Mouse (Mus musculus): ENCODE data around the gene Cracr2a. TPM values are rescaled to one million over a fixed set of nuclear protein-coding genes. Genes with fewer than 3 reads are reported as not detected.
"Not testable (repeated sequence)": the region's sequence is repeated elsewhere in the genome, so short reads cannot be mapped to it uniquely, and the experiment has no call there.

Gene Cracr2a
- total RNA-seq (2015) (6.2 and 7.6 TPM in 2 replicates), total RNA-seq (2017) (8.0 and 12.6 TPM in 2 replicates)

DNA sequence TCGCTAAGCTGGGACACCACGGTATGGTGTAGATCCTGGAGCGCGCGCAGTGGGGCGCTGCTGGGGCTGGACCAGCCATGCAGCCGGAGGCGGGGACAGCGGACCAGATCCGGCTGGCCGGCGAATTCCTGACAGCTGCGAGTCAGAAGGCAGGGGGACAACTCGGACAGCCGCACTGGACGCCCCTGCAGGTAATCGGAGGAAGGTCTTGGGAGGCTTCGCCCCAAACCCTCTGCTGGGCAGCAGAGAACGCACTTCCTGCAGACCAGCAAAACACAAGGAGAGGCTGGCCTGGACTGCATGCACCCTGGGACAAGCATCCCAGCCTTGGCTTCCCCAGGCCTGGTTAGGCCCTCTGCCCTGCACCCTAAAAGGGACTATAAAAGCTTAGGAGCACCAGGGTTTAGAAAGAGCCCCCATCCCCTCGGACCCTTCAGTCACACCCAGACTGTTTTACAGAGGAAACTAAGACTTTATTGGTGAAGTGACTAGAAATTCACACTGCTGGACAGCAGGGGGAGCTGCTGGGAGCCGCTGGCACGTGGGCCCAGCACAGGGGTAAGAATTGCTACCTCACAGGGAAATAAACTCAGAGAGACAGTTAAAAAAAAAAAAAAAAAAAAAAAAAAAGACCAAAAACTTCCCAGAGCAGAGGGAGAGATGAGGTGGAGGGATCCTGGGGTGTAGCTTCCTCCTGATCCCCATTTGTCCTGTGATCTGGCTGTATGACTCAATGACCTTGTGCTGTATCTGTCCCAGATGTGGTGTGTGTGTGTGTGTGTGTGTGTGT is at the start of gene Cracr2a:
Gene Cracr2a (plus strand): TSS at position 108 of the 790 bp plus-strand sequence.
- ATAC-seq (ENCODE audit: poor library complexity, severe bottlenecking) = peak; percentile 90

DNA sequence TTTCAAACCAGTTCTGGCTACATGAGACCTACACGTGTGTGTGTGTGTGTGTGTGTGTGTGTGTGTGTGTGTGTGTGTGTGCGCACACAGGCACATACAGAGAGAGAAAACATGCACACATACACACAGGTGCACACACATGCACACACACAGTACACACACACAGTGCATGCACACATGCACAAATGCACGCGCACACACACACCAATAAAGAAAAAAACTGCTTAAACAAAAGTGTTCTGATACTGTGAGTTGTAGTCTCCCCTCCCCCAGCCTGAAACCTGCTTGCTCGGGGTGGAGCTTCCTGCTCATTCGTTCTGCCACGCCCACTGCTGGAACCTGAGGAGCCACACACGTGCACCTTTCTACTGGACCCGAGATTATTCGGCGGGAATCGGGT is 47.4 kb upstream of the Cracr2a start:
- ATAC-seq (ENCODE audit: poor library complexity, severe bottlenecking) = not testable (repeated sequence)

DNA sequence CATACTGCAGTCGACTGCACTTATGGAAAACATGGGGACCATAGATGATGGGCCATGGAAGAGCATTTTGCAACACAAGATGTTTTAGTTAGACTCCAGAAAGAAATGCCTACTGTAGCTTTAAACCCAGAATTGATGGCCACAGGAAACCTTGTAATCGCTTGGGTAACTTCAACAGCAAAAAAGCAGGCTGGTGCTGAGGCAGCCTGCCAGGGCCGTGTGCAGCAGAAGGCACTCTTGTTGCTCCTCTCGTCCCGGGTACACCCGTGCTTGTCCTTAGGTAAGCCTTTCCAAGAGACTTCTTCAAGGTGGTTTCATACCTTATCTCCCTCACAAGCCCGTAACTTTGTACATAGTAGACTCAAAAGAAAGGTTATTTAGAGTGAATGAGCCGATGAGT is 40.0 kb upstream of the Cracr2a start:
- peak; percentile 54 for ATAC-seq (ENCODE audit: poor library complexity, severe bottlenecking)

DNA sequence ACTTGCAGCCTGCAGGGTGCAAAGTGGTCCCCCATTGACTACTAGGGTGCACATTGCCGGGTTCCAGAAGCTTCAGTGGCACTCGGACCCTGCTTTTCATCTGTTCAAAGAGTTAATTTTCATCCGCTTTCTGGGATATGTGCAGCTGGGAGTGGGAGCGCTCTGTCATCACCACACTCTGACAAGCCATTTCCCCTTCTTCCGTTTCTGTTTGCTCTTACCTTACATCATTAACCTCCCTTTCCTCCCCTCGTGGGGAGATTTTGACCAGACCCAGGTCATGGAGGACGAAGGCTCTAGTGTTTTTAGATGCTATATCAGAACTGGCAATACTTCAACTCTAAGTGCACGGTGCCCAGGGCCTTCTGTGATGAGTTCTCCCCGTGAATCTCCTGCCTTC is 38.8 kb upstream of the Cracr2a start:
- peak; percentile 76 for ATAC-seq (ENCODE audit: poor library complexity, severe bottlenecking)

DNA sequence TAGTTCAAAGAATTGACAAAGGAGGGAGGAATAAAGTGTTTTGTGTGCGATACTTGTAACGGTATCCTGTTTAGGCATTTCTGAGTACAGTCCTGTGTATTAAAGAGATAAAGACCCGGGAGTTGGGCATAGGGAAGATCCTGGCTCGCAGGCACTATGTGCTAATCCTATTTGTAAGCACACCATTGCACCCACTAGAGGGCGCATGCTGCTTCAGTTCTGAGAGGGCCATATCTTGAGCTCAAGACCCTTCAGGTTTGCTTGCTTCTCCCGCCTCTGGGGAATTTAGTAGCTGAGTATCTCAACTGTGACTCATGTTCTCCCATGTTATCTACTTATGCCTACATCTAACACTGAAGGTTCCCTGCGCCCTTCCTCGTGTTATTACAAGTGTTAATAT is 36.7 kb upstream of the Cracr2a start:
- peak; percentile 71 for ATAC-seq (ENCODE audit: poor library complexity, severe bottlenecking)

DNA sequence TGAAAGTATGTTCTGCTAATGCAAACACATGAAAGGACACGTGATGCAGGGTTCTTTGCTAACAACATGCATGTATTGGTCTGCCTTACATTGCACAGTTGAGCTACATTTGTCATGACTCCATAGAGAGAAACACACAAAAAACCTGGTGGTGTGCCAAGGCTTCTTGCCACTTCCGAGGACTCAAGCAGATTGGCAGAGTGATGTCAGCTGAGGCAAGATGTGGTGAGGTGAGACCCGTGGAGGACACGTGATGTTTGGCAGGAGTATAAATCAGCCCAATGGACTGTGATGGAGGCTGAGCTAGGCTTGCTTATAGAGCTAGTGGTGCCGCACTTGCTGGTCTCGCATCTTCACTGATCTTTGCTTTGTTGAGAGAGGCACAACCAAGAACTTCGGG is 32.5 kb upstream of the Cracr2a start:
- no peak for ATAC-seq (ENCODE audit: poor library complexity, severe bottlenecking)

DNA sequence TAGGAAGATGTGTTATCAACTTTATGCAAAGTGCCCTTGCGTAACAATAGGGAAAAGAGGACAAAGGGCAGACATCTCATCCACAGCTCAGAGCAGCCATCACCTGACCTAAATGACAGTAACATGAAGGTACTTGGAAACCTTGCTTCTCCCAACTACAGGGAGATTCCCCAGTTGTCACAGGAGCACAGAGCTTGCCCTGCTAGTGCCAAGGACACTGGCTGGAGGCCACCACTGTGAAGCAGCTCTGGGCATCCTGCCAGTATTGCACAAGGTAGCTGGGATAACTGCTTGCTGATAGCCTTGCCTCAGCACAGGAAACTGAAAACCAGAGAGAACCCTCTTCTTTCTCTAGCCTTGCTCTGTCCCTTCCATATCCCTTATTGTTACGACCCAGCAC is 31.7 kb upstream of the Cracr2a start:
- peak; percentile 69 for ATAC-seq (ENCODE audit: poor library complexity, severe bottlenecking)

DNA sequence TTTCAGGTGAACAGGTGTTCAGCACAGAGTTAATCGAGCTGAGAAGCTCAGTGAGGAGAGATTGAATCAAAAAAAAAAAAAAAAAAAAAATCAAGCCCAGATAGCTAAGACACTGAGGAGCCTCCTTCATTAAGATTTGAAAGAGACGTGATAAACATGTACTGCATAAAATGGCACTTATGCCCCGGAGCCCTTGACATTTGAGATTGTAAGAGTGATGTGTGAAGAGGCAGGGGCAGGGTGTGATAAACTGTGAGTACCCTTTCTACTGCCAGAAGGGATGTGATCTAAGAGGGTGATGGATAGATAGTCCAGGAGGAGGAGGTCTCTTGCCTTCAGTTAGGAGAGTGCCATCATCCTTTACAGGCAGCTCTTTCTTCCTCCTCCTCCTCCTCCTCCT is 30.9 kb upstream of the Cracr2a start:
- no peak for ATAC-seq (ENCODE audit: poor library complexity, severe bottlenecking)

DNA sequence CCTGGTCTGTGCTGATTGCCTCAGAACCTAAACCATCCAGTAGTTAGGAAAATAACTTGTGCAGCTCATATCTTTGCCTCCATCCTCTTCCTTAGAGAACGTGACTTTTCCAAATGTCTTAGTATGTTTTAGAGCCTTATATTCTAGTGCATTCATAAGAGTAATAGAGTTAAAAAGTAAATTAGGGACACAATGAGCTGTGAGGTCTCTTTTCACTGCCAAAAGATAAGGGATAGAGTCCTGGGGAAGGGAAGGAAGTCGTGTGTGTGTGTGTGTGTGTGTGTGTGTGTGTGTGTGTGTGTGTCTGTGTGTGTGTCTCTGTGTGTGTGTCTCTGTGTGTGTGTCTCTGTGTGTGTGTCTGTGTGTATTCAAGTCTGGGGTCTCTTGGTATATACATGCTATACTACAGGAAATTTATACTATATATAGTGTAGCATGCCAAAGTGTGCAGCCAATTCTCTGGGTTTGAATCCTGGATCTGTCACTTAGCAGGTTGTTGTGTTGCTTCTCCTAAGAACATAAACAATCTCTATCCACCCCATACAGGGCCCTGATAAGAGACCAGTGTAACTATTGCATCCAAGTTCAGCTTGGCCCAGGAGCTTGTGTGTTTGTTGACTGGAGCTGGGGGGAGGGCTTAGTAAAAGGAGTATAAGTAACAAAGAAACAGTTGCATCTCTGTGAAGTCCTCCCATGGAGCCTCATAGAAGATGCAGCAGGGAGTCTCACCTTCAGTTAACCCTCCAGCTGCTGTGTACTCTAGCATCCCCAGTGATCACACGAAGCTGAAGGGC is 29.5 kb upstream of the Cracr2a start:
- ATAC-seq (ENCODE audit: poor library complexity, severe bottlenecking) = no peak

DNA sequence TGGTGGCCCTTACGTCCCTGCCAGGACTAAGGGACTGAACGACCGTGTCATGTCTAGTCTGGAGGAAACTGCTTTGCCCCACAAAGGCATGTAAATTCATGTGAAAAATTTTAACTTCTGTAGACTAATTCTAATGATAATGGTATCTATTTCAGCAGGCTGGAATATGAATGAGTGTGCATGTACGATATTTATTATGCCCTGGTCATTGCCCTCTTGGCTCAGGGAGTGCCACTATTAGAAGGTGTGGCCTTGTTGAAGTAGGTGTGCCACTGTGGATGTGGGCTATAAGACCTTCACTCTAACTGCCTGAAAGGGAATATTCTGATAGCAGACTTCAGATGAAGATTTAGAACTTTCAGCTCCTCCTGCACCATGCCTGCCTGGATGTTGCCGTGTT is 28.8 kb upstream of the Cracr2a start:
- no peak for ATAC-seq (ENCODE audit: poor library complexity, severe bottlenecking)

DNA sequence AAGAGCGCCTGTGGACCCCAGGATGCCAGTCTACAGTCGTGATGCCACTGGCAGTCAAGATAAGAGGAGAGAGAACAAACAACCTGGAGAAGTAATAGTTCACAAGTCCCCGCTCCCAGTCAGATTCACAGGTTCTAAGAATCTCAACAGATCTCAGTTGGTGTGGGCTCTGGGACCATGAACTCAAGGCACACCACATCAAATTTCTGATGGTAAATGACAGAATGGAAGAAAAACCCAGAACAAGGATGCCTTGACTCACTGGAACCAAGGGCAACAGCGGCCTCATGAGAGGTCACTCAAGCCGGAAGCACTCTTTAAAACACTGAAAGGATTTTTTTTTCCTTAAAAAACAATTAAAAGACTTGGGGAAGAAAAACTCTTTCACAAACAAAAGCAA is 27.4 kb upstream of the Cracr2a start:
- ATAC-seq (ENCODE audit: poor library complexity, severe bottlenecking) = no peak

DNA sequence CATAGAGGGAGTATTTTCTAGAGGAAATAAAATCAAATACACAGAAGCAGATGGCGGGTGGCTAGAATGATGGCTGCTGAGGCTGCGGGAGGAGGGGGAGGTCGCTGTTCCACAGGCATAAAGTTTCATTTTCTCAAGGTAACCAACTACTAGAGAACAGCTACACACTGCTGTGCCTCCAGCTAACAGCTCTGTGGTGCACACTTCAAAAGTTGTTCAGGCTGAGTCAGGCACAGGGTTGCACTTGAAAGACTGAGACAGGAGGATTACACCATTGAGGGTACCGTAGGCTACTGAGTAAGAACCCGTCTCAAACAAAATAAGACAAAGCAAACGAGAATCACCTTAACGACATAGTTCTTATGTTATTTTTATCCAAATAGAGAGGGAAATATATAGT is 24.1 kb upstream of the Cracr2a start:
- ATAC-seq (ENCODE audit: poor library complexity, severe bottlenecking) = no peak

DNA sequence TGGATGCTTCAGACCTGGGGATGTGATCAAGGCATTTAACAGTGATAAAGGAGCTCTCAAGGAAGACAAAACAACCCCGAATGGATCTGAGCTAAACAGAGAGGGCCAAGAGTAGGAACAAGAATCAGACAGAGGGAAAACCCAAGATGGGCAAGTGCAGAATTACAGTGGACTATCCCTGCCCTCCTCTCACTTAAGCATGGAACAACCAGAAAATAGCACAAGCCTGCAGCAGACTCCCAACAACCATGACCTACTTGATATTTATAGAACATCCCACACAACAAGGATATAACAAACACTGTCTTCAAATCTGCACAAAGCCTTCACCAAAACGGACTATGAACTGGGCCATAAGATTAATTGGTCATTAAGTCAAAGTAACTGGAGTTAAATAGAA is 23.0 kb upstream of the Cracr2a start:
- ATAC-seq (ENCODE audit: poor library complexity, severe bottlenecking) = no peak

DNA sequence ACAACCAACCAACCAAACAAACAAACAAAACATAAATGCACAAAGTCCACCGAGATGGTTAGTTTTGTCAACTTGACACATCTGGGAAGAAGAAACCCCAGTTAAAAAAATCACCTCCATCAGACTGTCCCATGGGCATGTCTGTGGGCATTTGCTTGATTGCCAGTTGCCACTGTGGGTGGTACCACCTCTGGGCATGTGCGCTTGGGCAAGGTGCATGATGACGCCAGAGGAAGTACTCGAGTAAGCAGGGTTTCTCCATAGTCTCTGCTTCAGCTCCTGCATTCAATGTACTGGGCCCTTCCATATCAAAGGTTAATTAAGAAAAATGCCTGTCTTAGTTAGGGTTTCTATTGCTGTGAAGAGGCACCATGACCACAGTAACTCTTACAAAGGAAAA is 21.9 kb upstream of the Cracr2a start:
- peak; percentile 92 for ATAC-seq (ENCODE audit: poor library complexity, severe bottlenecking)

DNA sequence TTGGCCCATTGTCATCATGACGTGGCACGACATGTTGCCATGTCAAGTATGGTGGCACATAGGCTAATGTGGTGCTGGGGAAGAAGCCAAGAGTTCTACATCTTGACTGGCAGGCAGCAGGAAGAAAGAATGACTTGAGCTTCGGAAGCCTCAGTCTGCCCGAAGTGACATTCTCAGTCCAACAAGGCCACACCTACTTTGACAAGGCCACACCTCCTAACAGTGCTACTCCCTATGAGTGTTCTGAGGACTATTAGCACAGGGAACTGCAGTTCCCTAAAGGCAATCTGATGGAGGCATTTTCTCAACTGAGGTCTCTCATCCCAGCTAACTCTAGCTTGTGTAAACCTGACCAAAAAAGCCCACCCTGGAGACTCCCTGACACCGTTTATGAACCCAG is 21.5 kb upstream of the Cracr2a start:
- peak; percentile 35 for ATAC-seq (ENCODE audit: poor library complexity, severe bottlenecking)

DNA sequence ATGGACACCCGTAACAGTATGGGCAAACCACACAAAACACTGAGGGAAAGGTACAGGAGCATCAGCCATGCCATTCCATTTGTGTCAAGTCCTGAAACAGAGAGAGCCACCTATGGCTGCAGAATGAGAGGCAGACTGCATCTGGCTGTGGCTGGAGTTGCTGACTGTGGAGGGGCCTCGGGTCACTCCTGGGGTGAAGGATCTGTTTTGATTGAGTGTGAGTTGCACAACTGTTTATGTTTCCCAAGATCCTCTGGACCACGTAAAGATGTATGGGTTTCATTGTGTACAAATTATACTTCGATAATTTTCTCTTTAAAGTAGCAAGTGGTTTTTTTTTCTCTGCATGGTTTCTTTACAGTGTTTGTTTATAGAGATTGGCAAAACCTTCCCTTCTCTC is 20.6 kb upstream of the Cracr2a start:
- no peak for ATAC-seq (ENCODE audit: poor library complexity, severe bottlenecking)

DNA sequence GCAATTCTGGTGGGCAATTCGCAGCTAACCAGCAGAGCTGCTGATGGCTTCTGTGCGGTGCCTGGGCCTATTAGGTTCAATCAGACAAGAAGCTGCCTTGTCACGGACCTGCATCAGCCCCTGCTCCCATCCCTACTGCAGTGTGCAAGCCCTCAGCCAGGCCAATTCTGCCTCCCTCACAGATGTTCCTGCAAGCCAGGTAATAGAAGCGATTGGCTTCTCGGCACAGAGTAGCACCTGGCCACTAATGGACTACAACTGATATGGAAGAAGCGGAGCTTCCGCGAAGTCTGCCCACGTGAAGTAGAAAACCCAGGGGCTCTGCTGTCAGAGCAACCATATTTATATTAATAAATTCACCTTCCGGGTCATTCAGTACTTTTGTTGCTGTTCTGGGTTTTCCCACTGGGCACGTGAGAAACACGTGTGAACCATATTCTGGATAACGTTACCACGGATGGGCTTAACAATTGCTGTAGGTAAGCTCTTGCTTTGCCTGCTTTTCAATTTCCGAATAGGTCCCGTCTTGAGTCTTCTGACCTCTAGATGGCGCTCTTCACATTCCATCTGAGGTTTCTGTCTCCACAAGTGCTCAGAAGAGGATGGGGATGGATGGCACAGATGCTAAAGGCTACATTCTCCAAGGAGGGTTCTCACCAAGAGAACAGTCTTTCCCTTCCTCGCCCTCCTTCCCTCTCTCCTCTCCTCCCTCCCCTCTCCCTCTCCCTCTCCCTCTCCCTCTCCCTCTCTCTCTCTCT is 19.3 kb upstream of the Cracr2a start:
- ATAC-seq (ENCODE audit: poor library complexity, severe bottlenecking) = peak; percentile 73

DNA sequence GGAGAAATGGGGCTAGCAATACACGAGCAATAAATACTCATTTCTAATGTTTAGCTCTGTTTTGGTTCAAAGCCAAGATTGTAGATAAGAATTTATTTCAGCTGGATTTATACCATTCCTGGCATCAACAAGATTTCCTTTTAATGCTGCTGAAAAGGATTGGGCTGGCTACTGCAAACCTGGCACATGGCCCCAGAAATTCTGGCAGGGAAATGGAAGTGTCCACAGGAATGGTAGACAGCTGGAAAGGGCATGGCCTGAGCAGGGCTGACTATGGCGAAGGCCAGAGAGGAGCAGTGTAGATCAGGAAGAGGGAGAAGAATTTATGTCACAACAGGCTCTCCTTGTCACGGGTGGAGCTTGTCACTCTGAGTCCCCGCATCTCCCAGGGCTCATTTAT is 14.5 kb upstream of the Cracr2a start:
- ATAC-seq (ENCODE audit: poor library complexity, severe bottlenecking) = no peak

DNA sequence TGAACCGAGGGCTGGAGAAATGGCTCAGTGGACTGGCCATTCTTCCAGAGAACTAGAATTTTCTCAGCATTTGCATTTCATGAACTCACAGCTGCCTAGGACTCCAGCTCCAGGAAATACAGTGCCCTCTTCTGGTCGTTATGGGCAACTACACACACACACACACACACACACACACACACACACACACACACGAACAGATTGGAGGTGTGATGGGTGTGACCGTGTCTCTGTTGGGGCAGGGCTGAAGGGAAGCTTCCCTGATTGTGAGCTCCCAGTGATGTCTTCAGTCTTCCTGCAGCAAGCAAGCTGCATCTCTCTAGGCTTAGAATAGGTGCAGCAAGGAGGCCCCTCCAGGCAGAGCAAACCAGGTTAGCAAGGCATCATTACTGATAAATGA is 8.2 kb upstream of the Cracr2a start:
- no peak for ATAC-seq (ENCODE audit: poor library complexity, severe bottlenecking)

DNA sequence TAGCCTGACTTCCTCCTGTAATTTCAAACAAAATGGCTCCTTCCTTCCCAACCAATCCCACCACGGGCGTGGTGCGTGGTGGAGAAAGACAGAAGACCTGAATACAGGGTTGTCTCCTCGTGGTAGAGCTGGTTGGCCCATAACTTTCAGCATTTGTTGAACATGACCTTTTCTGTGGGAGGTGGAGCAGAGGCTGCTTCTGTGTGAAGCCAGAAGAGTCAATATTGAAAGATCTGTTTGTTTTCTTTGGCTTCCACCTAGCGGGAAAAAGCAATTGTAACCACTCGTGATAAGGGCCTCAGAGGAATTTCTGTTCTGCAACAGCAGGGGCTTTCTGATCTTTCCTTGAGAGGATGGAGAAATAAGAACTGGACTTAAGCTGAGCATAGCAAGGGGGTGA is 5.6 kb upstream of the Cracr2a start:
- no peak for ATAC-seq (ENCODE audit: poor library complexity, severe bottlenecking)

DNA sequence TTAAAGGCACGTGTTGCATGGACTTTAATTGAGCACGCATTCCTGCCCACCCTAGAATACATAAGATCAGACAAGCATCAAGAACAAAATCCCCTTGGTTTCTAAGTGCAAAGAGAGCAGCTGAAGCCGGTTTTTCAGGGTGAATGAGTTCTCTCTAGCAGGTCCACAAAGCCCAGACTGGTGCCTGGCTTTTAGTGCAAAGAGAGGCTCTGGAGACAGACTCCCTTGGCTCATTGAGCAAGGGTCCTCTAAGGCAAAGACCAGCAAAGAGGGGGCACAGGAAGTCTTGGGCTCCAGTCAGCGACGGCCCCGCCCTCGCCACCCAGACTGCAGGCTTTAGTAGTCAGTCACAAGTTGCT is 287 bp upstream of the Cracr2a start:
- ATAC-seq (ENCODE audit: poor library complexity, severe bottlenecking) = no peak

DNA sequence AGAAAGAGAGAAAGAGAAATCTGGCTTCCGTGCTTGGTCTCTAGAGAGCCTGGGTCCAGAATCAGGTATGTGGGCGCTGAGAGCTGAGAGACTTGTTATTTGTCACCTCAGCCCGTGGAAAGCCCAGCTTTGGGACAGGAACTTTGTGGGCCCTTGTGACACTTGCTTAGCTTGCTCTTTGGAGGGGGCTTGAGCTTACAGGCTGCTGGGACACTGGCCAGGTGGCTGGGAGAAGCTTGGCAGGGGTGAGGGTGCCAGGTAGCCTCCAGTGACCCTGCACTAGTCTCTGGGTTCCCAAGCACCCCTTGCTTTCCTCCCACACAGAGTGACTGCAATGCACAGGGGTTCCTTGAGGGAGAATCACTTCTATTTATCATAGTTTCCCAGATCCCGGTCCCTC is 2.4 kb downstream of the Cracr2a start:
- ATAC-seq (ENCODE audit: poor library complexity, severe bottlenecking) = no peak

All from megakaryocyte, adult 5-6 weeks (primary cell).